Comparison of ENCODE assay signal across 25 mouse cellular contexts in genomic region chr2:170349096-170349495, GRCm38 (mm10).
DNase-seq lines count a peak whose midpoint lies in the region.
"Had no signal": no experiment of that assay in that cellular context is flagged by ENCODE, and none has a peak within 500 bp of the region (broad histone marks: within the 10 kb centered on the region; RNA-seq: fewer than 3 reads in every experiment).

No protein-coding gene starts in this region.

- H3K36me3 ChIP-seq in splenic B cell, adult 2 months (ENCODE audit: control insufficient read depth, insufficient read depth, low read length, poor library complexity, severe bottlenecking), result no peaks in the 10 kb centered on the region
- H3K36me3 ChIP-seq: embryonic facial prominence, embryonic 15.5 days; heart, embryonic 13.5 days; hindbrain, embryonic 12.5 days; limb, embryonic 15.5 days; liver, embryonic 15.5 days; lung, embryonic 15.5 days; neural tube, embryonic 15.5 days had no signal

- no peaks in the 10 kb centered on the region for H3K27me3 ChIP-seq in splenic B cell, adult 2 months (ENCODE audit: control insufficient read depth, insufficient read depth, low read length, poor library complexity, severe bottlenecking)
- H3K27me3 ChIP-seq: embryonic facial prominence, embryonic 15.5 days; heart, embryonic 13.5 days; hindbrain, embryonic 12.5 days; limb, embryonic 15.5 days; liver, embryonic 15.5 days; lung, embryonic 15.5 days; Patski had no signal

- peak; percentile 47 for DNase-seq in thymus, postnatal 14 days
- DNase-seq in thymus, postnatal 0 days (ENCODE audit: low spot score), result no peak
- DNase-seq in T-cell, adult 2 months (ENCODE audit: low spot score), result peak; percentile 8
- DNase-seq in splenic B cell, adult 2 months (ENCODE audit: low read depth, low spot score), result peak; percentile 21
- DNase-seq in cerebellum, adult 9-11 months, result no peak
- DNase-seq in layer of hippocampus, adult 18-20 months (ENCODE audit: low spot score in 2 of 2), result no peak
- no peak for DNase-seq in right cerebral cortex, postnatal 36 days (ENCODE audit: low spot score in 2 of 2)
- DNase-seq: adrenal gland, postnatal 10 days; cerebellum, adult 8-10 months; gastrocnemius, postnatal 14 days; heart, adult 2 months; heart, postnatal 14 days; kidney, adult 18-20 months; kidney, postnatal 4 days; left cerebral cortex, postnatal 4 days; lung, postnatal 4 days; right cerebral cortex, adult 18-20 months had no signal

Comparison
In these comparisons a context has a peak if more than half of its experiments do, and no peak if none do; other contexts are left out.
1. DNase-seq: peak in thymus, postnatal 14 days (single experiment), T-cell, adult 2 months (single experiment) and splenic B cell, adult 2 months (single experiment); none in thymus, postnatal 0 days (single experiment), cerebellum, adult 9-11 months (single experiment), layer of hippocampus, adult 18-20 months (0 of 2) and right cerebral cortex, postnatal 36 days (0 of 2).